Mouse (Mus musculus): ENCODE data around the gene Ywhae. TPM values are rescaled to one million over a fixed set of nuclear protein-coding genes. Genes with fewer than 3 reads are reported as not detected.

Ywhae gene
- total and polyA plus RNA-seq, 3 experiments: 129 to 1,436 (median 421) TPM

GRCm38 (mm10) chr11:75785897-75786296 is 53.2 kb downstream of the Ywhae start:
- Histone ChIP-seq H3K27me3 (replicated peaks) (peaks cover 24% of the 10 kb centered on the region), H3K9ac (ENCODE audit: insufficient read depth, low read depth) (no peak overlapping the region), H3K4me3 (replicated peaks in 1 of 3; ENCODE audit: low read depth in 2 of 3, low read length in 2 of 3, poor library complexity in 1 of 3) (no peak overlapping the region), H3K9me3 (replicated peaks; ENCODE audit: low read length) (no peaks in the 10 kb centered on the region), H3K4me2 (ENCODE audit: insufficient read depth, low read depth, poor library complexity, severe bottlenecking) (no peak overlapping the region), H3K4me1 (ENCODE audit: control insufficient read depth in 1 of 2, insufficient read depth in 2 of 2) (no peaks in the 10 kb centered on the region), H3K79me2 (replicated peaks; ENCODE audit: control insufficient read depth, extremely low read depth, insufficient read depth, poor library complexity, severe bottlenecking) (no peaks in the 10 kb centered on the region), H3K27ac (ENCODE audit: insufficient read depth, low read depth) (no peak overlapping the region), H3K36me3 (replicated peaks in 1 of 2; ENCODE audit: control insufficient read depth in 1 of 2, insufficient read depth in 1 of 2, low read length in 1 of 2) (no peaks in the 10 kb centered on the region)
- no peak for TF ChIP-seq MXI1 (IDR thresholded peaks at IDR 0.05; ENCODE audit: low read depth, low read length)
- no peak for TF ChIP-seq SMC3 (IDR thresholded peaks at IDR 0.05; ENCODE audit: low read depth, low read length)
- no peak for TF ChIP-seq ZNF384 (IDR thresholded peaks at IDR 0.05; ENCODE audit: low read depth, low read length)
- TF ChIP-seq HCFC1 (IDR thresholded peaks at IDR 0.05; ENCODE audit: low read depth, low read length): no peak
- TF ChIP-seq EP300 (IDR thresholded peaks at IDR 0.05; ENCODE audit: low read length): no peak
- TF ChIP-seq ELF1 (IDR thresholded peaks at IDR 0.05; ENCODE audit: low read depth, low read length): no peak
- TF ChIP-seq KAT2A (IDR thresholded peaks at IDR 0.05; ENCODE audit: insufficient replicate concordance, low read length): no peak
- dilution Hi-C loops (cut with MboI; ENCODE audit: extremely low pct_ligation_motif_present, extremely low pct_unique_long_range_greater_than_20kb, low sequenced_read_pairs) (no loop called here), in situ Hi-C loops (cut with MboI; ENCODE audit: low pct_ligation_motif_present, low pct_unique_long_range_greater_than_20kb, low sequenced_read_pairs) (loop anchor here (5.0 to 10.0 kb wide), 2 partner anchors 181 to 619 kb away; partner anchors contain the start of gene Timm22)
- no peak for DNase-seq (ENCODE audit: extremely low read depth)

- Histone ChIP-seq H3K9me3 (replicated peaks; ENCODE audit: low read length) (no peaks in the 10 kb centered on the region), H3K4me2 (ENCODE audit: insufficient read depth, low read depth, poor library complexity, severe bottlenecking) (no peak overlapping the region), H3K9ac (ENCODE audit: insufficient read depth, low read depth) (no peak overlapping the region), H3K36me3 (replicated peaks in 1 of 2; ENCODE audit: control insufficient read depth in 1 of 2, insufficient read depth in 1 of 2, low read length in 1 of 2) (no peaks in the 10 kb centered on the region), H3K4me1 (ENCODE audit: control insufficient read depth in 1 of 2, insufficient read depth in 2 of 2) (no peaks in the 10 kb centered on the region), H3K27me3 (replicated peaks) (peaks cover 32% of the 10 kb centered on the region), H3K79me2 (replicated peaks; ENCODE audit: control insufficient read depth, extremely low read depth, insufficient read depth, poor library complexity, severe bottlenecking) (no peaks in the 10 kb centered on the region), H3K27ac (ENCODE audit: insufficient read depth, low read depth) (no peak overlapping the region), H3K4me3 (replicated peaks in 1 of 3; ENCODE audit: low read depth in 2 of 3, low read length in 2 of 3, poor library complexity in 1 of 3) (no peak overlapping the region)
- dilution Hi-C loops (cut with MboI; ENCODE audit: extremely low pct_ligation_motif_present, extremely low pct_unique_long_range_greater_than_20kb, low sequenced_read_pairs) (no loop called here), in situ Hi-C loops (cut with MboI; ENCODE audit: low pct_ligation_motif_present, low pct_unique_long_range_greater_than_20kb, low sequenced_read_pairs) (no loop called here)
- no peak for DNase-seq (ENCODE audit: extremely low read depth)
- peak; percentile 17; the same call in 1 of the 2 replicates for TF ChIP-seq USF2 (conservative IDR thresholded peaks at IDR 0.05; ENCODE audit: low read depth, low read length)
- TF ChIP-seq PAX5 (IDR thresholded peaks at IDR 0.05; ENCODE audit: low read length): no peak
- TF ChIP-seq USF1 (IDR thresholded peaks at IDR 0.05; ENCODE audit: low read depth, low read length): peak; percentile 49
- no peak for TF ChIP-seq TCF12 (IDR thresholded peaks at IDR 0.05; ENCODE audit: low read depth, low read length)
These were observed 59.9 kb downstream of the Ywhae start for GRCm38 (mm10) chr11:75792535-75792934.

DNA sequence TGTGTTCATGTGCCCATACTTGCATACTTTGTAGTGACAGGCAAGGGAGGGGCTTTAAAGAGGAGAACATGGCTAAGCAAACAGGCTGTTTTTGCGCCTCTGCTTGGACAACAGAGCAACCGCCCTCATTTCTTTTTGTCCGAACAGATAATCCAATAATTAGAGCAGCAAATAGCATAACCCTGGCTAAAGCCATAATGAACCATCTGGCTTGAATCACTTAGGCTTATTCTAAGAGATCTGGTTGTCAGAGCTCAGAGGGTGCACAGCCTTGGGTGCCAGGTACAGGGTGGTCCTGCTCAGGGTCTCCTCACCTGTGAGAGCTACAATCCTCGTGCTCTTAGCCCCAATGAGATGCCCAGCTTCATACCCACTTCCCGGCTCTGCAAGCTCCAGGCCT is 60.7 kb downstream of the Ywhae start:
- Histone ChIP-seq H3K4me2 (ENCODE audit: insufficient read depth, low read depth, poor library complexity, severe bottlenecking) (no peak overlapping the region), H3K27ac (ENCODE audit: insufficient read depth, low read depth) (no peak overlapping the region), H3K9me3 (replicated peaks; ENCODE audit: low read length) (no peaks in the 10 kb centered on the region), H3K4me3 (replicated peaks in 1 of 3; ENCODE audit: low read depth in 2 of 3, low read length in 2 of 3, poor library complexity in 1 of 3) (no peak overlapping the region), H3K79me2 (replicated peaks; ENCODE audit: control insufficient read depth, extremely low read depth, insufficient read depth, poor library complexity, severe bottlenecking) (no peaks in the 10 kb centered on the region), H3K27me3 (replicated peaks) (peaks cover 32% of the 10 kb centered on the region), H3K4me1 (ENCODE audit: control insufficient read depth in 1 of 2, insufficient read depth in 2 of 2) (no peaks in the 10 kb centered on the region), H3K9ac (ENCODE audit: insufficient read depth, low read depth) (no peak overlapping the region), H3K36me3 (replicated peaks in 1 of 2; ENCODE audit: control insufficient read depth in 1 of 2, insufficient read depth in 1 of 2, low read length in 1 of 2) (no peaks in the 10 kb centered on the region)
- dilution Hi-C loops (cut with MboI; ENCODE audit: extremely low pct_ligation_motif_present, extremely low pct_unique_long_range_greater_than_20kb, low sequenced_read_pairs): no loop called here
- TF ChIP-seq USF2 (conservative IDR thresholded peaks at IDR 0.05; ENCODE audit: low read depth, low read length) (no peak), ETS1 (conservative IDR thresholded peaks at IDR 0.05; ENCODE audit: low read depth, low read length) (no peak), MAX (IDR thresholded peaks at IDR 0.05; ENCODE audit: low read length) (no peak), MEF2A (IDR thresholded peaks at IDR 0.05; ENCODE audit: borderline replicate concordance, low read depth, low read length) (no peak), MXI1 (IDR thresholded peaks at IDR 0.05; ENCODE audit: low read depth, low read length) (no peak), MAZ (IDR thresholded peaks at IDR 0.05; ENCODE audit: low read depth, low read length) (no peak), HCFC1 (IDR thresholded peaks at IDR 0.05; ENCODE audit: low read depth, low read length) (no peak), SIN3A (IDR thresholded peaks at IDR 0.05; ENCODE audit: low read length) (no peak), NELFE (IDR thresholded peaks at IDR 0.05; ENCODE audit: low read depth, low read length) (no peak)
- in situ Hi-C loops (cut with MboI; ENCODE audit: low pct_ligation_motif_present, low pct_unique_long_range_greater_than_20kb, low sequenced_read_pairs): no loop called here
- no peak for DNase-seq (ENCODE audit: extremely low read depth)

Measured in CH12.LX (cell line).